Mouse (Mus musculus): ENCODE measurements around the gene Klkb1.

GRCm38 (mm10) chr8:45277453-45277852 is 17.2 kb downstream of the Klkb1 start:
- TF ChIP-seq RCOR1 (conservative IDR thresholded peaks at IDR 0.05; ENCODE audit: low read depth, low read length) (no peak), MYC (IDR thresholded peaks at IDR 0.05; ENCODE audit: low read depth, low read length) (no peak), CTCF (conservative IDR thresholded peaks at IDR 0.05 in 1 of 2, IDR thresholded peaks at IDR 0.05 in 1 of 2; ENCODE audit: low read depth in 2 of 2, low read length in 2 of 2) (no peak), EP300 (IDR thresholded peaks at IDR 0.05; ENCODE audit: low read length) (no peak)
